Mouse (Mus musculus): Measurements from ENCODE around the gene Akr1c20. TPM values are rescaled to one million over a fixed set of nuclear protein-coding genes. Genes with fewer than 3 reads are reported as not detected.

Akr1c20 gene
- polyA plus RNA-seq (2014; fragmentation: Illumina TruSeq; extraction: RNeasy Lipid Tissue Mini Kit (QIAGEN cat#74804); ENCODE audit: low replicate concordance), result not detected

GRCm38 (mm10) chr13:4523201-4523838, at the start of gene Akr1c20:
Akr1c20 (minus strand) TSS chr13:4523345.

Other genes starting within 250 kb of the Akr1c20 start
- gene Akr1c12, start 243.9 kb downstream of the Akr1c20 start, polyA plus RNA-seq (2014; fragmentation: Illumina TruSeq; extraction: RNeasy Lipid Tissue Mini Kit (QIAGEN cat#74804); ENCODE audit: low replicate concordance), result 415 TPM
- gene Akr1c6, start 89.0 kb downstream of the Akr1c20 start, polyA plus RNA-seq (2014; fragmentation: Illumina TruSeq; extraction: RNeasy Lipid Tissue Mini Kit (QIAGEN cat#74804); ENCODE audit: low replicate concordance), result 0.41 TPM
- not detected for gene Akr1c21, start 50.7 kb upstream of the Akr1c20 start, polyA plus RNA-seq (2014; fragmentation: Illumina TruSeq; extraction: RNeasy Lipid Tissue Mini Kit (QIAGEN cat#74804); ENCODE audit: low replicate concordance)
- gene Akr1e1, start 85.8 kb upstream of the Akr1c20 start, polyA plus RNA-seq (2014; fragmentation: Illumina TruSeq; extraction: RNeasy Lipid Tissue Mini Kit (QIAGEN cat#74804); ENCODE audit: low replicate concordance), result 54.2 TPM